Mouse (Mus musculus): ENCODE measurements around the gene 4930544D05Rik. TPM values are rescaled to one million over a fixed set of nuclear protein-coding genes. Genes with fewer than 3 reads are reported as not detected.
A peak's percentile ranks its signal among the peaks of the same experiment; 100 is the strongest.

The 4930544D05Rik gene
- total and polyA plus RNA-seq, 2 experiments from 2014 or later: not detected

DNA sequence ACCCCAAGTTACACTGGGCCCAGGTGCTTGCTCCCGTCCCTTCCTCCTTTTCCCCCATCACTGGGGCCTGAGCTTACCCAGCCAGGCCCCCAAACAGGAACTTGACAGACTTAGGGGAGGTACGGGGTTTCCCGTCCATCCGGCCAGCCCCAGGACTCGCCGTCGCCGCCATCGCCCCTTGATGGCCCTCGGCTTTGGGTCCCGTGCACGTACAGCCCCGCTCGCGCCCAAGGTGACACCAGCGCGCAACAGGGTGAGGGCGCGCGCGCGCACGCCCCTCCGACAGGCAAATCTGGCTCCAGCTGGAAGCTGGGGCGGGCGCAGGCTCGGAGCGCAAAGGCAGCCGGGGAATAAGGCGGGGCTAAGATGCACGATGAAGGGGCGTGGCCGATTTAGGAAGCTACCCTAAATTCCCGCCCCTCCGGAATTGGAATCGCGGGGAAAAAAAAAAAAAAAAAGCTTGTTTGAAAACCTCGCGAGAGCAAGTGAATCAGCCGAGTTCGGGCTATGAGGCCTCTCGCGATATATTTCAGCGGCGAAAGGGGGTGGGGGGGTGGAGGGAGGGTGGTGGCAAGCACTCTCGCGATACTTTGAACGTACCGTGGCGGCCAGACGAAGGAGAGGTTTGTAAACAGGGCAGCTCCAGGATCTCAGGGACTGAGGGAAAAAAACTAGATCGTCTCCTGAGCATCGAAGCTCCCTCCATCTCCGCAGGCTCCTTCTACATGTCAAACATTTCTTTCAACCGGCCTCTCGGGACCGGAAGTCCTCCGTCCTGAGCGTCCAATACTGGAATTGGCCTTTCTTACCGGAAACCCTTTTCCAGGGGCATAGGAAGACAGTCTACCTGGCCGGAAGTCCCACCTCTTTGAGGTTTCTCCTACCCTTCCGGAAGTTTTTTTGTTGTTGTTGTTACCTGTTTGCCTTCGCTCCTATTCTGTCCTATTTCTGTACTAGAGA is 31.3 kb downstream of the 4930544D05Rik start, which contains the start of the genes Rnf167 and Slc25a11:
Gene Rnf167, plus strand, starts transcription at position 545 of the 960 bp plus-strand sequence.
Gene Slc25a11, minus strand, starts transcription at position 789 of the 960 bp plus-strand sequence.
- H3K27me3 ChIP-seq (ENCODE audit: insufficient read depth, low read length): no peaks in the 10 kb centered on the region
- ATAC-seq (peak; percentile 95), DNase-seq (ENCODE audit: low spot score) (peak; percentile 100)
- H3K9ac ChIP-seq (replicated peaks; ENCODE audit: low read length): peak within 1 kb of the TSS; percentile 86
- no peak for TF ChIP-seq CTCF (IDR thresholded peaks at IDR 0.05; ENCODE audit: low read depth)
- H3K4me1 ChIP-seq (ENCODE audit: insufficient read depth, low read length): peaks cover 13% of the 10 kb centered on the region
- H3K4me3 ChIP-seq (ENCODE audit: low read length): peak within 1 kb of the TSS; percentile 76
- peaks cover 32% of the 10 kb centered on the region for H3K36me3 ChIP-seq (ENCODE audit: insufficient read depth, low read length)
- H3K27ac ChIP-seq: peak within 1 kb of the TSS; percentile 94
- H3K9me3 ChIP-seq (ENCODE audit: low read length): no peaks in the 10 kb centered on the region
- WGBS: under 1% methylated on average over 63 of the region's 63 CpGs
- peak within 1 kb of the TSS; percentile 99 for H3K4me2 ChIP-seq (ENCODE audit: low read depth, low read length)

DNA sequence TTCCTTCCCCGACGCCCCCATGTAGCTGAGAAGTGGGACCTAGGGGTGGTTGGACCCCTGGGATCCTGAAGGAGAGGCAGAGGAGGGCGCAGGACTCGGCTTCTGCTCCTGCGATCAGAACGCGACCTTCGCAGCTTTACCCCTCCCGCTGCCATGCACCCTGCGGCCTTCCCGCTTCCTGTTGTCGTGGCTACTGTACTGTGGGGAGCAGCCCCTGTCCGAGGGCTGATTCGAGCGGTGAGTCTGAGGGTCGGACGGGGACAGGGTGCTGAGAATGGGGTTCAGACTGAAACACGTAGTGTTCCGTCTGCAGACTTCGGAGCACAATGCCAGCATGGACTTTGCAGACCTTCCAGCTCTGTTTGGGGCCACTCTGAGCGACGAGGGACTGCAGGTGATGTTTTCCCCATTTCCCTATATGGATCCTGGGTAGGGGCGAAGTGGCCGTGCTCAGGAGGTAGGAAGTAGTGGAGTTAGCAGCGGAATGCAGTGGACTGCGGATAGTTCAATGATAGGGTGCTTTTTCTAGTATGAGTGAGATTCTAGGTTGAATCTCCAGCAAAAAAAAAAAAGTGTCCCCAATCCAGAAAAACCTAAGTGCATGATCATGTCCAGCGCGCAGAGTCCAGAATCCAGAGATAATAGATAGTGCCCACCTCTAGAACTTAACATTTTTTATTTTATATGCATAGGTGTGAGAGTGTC is 32.2 kb downstream of the 4930544D05Rik start:
- ATAC-seq: no peak
- Histone ChIP-seq H3K4me3 (ENCODE audit: low read length) (peak overlapping the region; percentile 76), H3K9me3 (ENCODE audit: low read length) (no peaks in the 10 kb centered on the region), H3K4me2 (ENCODE audit: low read depth, low read length) (peak overlapping the region; percentile 99), H3K27ac (peak overlapping the region; percentile 93), H3K36me3 (ENCODE audit: insufficient read depth, low read length) (peaks cover 38% of the 10 kb centered on the region), H3K27me3 (ENCODE audit: insufficient read depth, low read length) (no peaks in the 10 kb centered on the region), H3K9ac (replicated peaks; ENCODE audit: low read length) (peak overlapping the region; percentile 73), H3K4me1 (ENCODE audit: insufficient read depth, low read length) (peaks cover 15% of the 10 kb centered on the region)
- no peak for DNase-seq (ENCODE audit: low spot score)
- no peak for TF ChIP-seq CTCF (IDR thresholded peaks at IDR 0.05; ENCODE audit: low read depth)
- 4% methylated on average over 28 of the region's 28 CpGs for WGBS

DNA sequence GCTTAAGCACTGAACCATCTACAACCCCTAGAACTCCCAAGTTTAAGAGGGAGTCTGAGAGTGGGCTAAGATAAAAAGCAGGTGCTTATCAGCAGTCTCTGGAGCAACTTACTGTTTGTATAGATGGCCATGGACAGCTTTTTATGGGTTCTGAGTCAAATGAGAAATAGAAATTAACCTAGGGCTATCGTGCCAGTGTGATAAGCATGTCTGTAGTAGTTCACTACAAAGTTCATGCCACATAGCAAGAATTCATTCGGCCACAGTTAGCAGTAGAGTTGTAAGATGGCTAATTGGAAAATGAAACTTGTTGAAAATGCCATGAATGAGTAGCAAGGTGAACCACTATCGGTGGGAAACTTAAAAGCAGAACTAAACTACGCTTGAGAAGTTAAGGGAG is 32.9 kb downstream of the 4930544D05Rik start:
- H3K27ac ChIP-seq: no peak overlapping the region

DNA sequence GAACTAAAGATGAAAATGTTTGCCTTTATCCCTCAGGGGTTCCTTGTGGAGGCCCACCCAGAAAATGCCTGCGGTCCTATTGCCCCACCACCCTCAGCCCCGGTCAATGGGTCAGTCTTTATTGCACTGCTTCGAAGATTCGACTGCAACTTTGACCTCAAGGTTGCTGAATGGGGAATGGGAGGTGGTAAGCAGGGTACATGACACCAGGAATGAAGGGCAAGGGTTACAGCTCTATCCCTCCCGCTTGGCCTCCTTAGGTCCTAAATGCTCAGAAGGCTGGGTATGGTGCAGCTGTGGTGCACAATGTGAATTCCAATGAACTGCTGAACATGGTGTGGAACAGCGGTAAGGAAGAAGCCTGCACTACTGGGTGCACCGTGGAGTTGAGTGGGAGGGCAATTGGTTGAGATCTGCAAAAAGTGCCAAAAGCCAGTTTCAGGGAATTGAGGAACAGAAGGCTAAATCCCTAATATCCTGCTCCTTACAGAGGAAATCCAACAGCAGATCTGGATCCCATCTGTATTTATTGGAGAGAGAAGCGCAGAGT is 33.6 kb downstream of the 4930544D05Rik start:
- Histone ChIP-seq H3K27me3 (ENCODE audit: insufficient read depth, low read length) (no peaks in the 10 kb centered on the region), H3K4me3 (ENCODE audit: low read length) (no peak overlapping the region), H3K9ac (replicated peaks; ENCODE audit: low read length) (no peak overlapping the region), H3K4me2 (ENCODE audit: low read depth, low read length) (no peak overlapping the region), H3K4me1 (ENCODE audit: insufficient read depth, low read length) (peaks cover 19% of the 10 kb centered on the region), H3K9me3 (ENCODE audit: low read length) (no peaks in the 10 kb centered on the region), H3K27ac (no peak overlapping the region), H3K36me3 (ENCODE audit: insufficient read depth, low read length) (peaks cover 38% of the 10 kb centered on the region)
- TF ChIP-seq CTCF (IDR thresholded peaks at IDR 0.05; ENCODE audit: low read depth): no peak
- no peak for DNase-seq (ENCODE audit: low spot score)
- WGBS: 89% methylated on average over 8 of the region's 8 CpGs
- ATAC-seq: no peak

More for the DNA sequence above, 32.9 kb downstream of the 4930544D05Rik start:
- Histone ChIP-seq H3K36me3 (ENCODE audit: insufficient read depth, low read length) (peaks cover 38% of the 10 kb centered on the region), H3K9me3 (ENCODE audit: low read length) (no peaks in the 10 kb centered on the region), H3K4me1 (ENCODE audit: insufficient read depth, low read length) (peaks cover 19% of the 10 kb centered on the region), H3K4me3 (ENCODE audit: low read length) (peak overlapping the region; percentile 76), H3K27me3 (ENCODE audit: insufficient read depth, low read length) (no peaks in the 10 kb centered on the region), H3K4me2 (ENCODE audit: low read depth, low read length) (peak overlapping the region; percentile 99), H3K9ac (replicated peaks; ENCODE audit: low read length) (peak overlapping the region; percentile 73)
- TF ChIP-seq CTCF (IDR thresholded peaks at IDR 0.05; ENCODE audit: low read depth): no peak
- ATAC-seq (no peak), DNase-seq (ENCODE audit: low spot score) (no peak)
- WGBS: 86% methylated on average over 4 of the region's 4 CpGs

- no peak for ATAC-seq
- Histone ChIP-seq H3K9ac (replicated peaks; ENCODE audit: low read length) (no peak overlapping the region), H3K27me3 (ENCODE audit: insufficient read depth, low read length) (no peaks in the 10 kb centered on the region), H3K9me3 (ENCODE audit: low read length) (no peaks in the 10 kb centered on the region), H3K27ac (no peak overlapping the region), H3K4me2 (ENCODE audit: low read depth, low read length) (no peak overlapping the region), H3K4me1 (ENCODE audit: insufficient read depth, low read length) (peaks cover 19% of the 10 kb centered on the region), H3K36me3 (ENCODE audit: insufficient read depth, low read length) (peaks cover 28% of the 10 kb centered on the region), H3K4me3 (ENCODE audit: low read length) (no peak overlapping the region)
- WGBS: 76% methylated on average over 12 of the region's 12 CpGs
- DNase-seq (ENCODE audit: low spot score): no peak
- TF ChIP-seq CTCF (IDR thresholded peaks at IDR 0.05; ENCODE audit: low read depth): no peak
Observed at GRCm38 (mm10) chr11:70650322-70651175, 34.9 kb downstream of the 4930544D05Rik start.

GRCm38 (mm10) chr11:70651391-70651790 is 35.7 kb downstream of the 4930544D05Rik start:
- DNase-seq (ENCODE audit: low spot score) (no peak), ATAC-seq (no peak)
- no peak overlapping the region for H3K4me2 ChIP-seq (ENCODE audit: low read depth, low read length)
- no peak overlapping the region for H3K9ac ChIP-seq (replicated peaks; ENCODE audit: low read length)
- H3K4me1 ChIP-seq (ENCODE audit: insufficient read depth, low read length): peaks cover 15% of the 10 kb centered on the region
- TF ChIP-seq CTCF (IDR thresholded peaks at IDR 0.05; ENCODE audit: low read depth): no peak
- H3K9me3 ChIP-seq (ENCODE audit: low read length): no peaks in the 10 kb centered on the region
- no peak overlapping the region for H3K27ac ChIP-seq
- H3K36me3 ChIP-seq (ENCODE audit: insufficient read depth, low read length): peaks cover 28% of the 10 kb centered on the region
- WGBS: 86% methylated on average over 2 of the region's 2 CpGs
- H3K4me3 ChIP-seq (ENCODE audit: low read length): no peak overlapping the region
- no peaks in the 10 kb centered on the region for H3K27me3 ChIP-seq (ENCODE audit: insufficient read depth, low read length)

Data from hindbrain, postnatal 0 days (tissue).